Mouse (Mus musculus) spleen, embryonic (tissue): ENCODE data around the gene Tmem144.

Experiments used
- CTCF ChIA-PET: fragments of 350-600 bp; sonication (Branson Sonifier 250); formaldehyde crosslinking; loops from one replicate; lab custom pipeline; 2022; lab: Charles Lee

Tmem144 gene

GRCm38 (mm10) chr3:79866089-79866488 is 13.5 kb upstream of the Tmem144 start:
- CTCF ChIA-PET: no interaction called here

GRCm38 (mm10) chr3:79864824-79865223 is 12.3 kb upstream of the Tmem144 start:
- CTCF ChIA-PET: no interaction called here

- CTCF ChIA-PET: no interaction called here
These were observed 5.6 kb upstream of the Tmem144 start for GRCm38 (mm10) chr3:79858221-79858620.

GRCm38 (mm10) chr3:79857780-79858179 is 5.2 kb upstream of the Tmem144 start:
- CTCF ChIA-PET: no interaction called here

- CTCF ChIA-PET: no interaction called here
These were observed 465 bp downstream of the Tmem144 start for GRCm38 (mm10) chr3:79852108-79852507.

- CTCF ChIA-PET: no interaction called here
These were observed 1.9 kb downstream of the Tmem144 start for GRCm38 (mm10) chr3:79850656-79851055.

- CTCF ChIA-PET: no interaction called here
These were observed 3.0 kb downstream of the Tmem144 start for GRCm38 (mm10) chr3:79849621-79850020.

- CTCF ChIA-PET: no interaction called here
These were observed 3.7 kb downstream of the Tmem144 start for GRCm38 (mm10) chr3:79848841-79849240.

GRCm38 (mm10) chr3:79846633-79847032 is 5.9 kb downstream of the Tmem144 start:
- CTCF ChIA-PET: no interaction called here

GRCm38 (mm10) chr3:79843999-79844398 is 8.6 kb downstream of the Tmem144 start:
- CTCF ChIA-PET: no interaction called here

GRCm38 (mm10) chr3:79842616-79843016 is 10.0 kb downstream of the Tmem144 start:
- CTCF ChIA-PET: interaction anchor here (0.6 kb wide), 1 partner anchor 30 kb away, joined by 3 read pairs; no protein-coding TSS in a partner anchor

- CTCF ChIA-PET: no interaction called here
These were observed 10.4 kb downstream of the Tmem144 start for GRCm38 (mm10) chr3:79842165-79842564.

- CTCF ChIA-PET: no interaction called here
These were observed 11.1 kb downstream of the Tmem144 start for GRCm38 (mm10) chr3:79841475-79841874.

GRCm38 (mm10) chr3:79838751-79839150 is 13.8 kb downstream of the Tmem144 start:
- CTCF ChIA-PET: no interaction called here

GRCm38 (mm10) chr3:79829289-79829688 is 23.3 kb downstream of the Tmem144 start:
- CTCF ChIA-PET: no interaction called here

GRCm38 (mm10) chr3:79825067-79825780 is 27.3 kb downstream of the Tmem144 start:
- CTCF ChIA-PET: no interaction called here

GRCm38 (mm10) chr3:79823176-79823575 is 29.4 kb downstream of the Tmem144 start:
- CTCF ChIA-PET: no interaction called here

- CTCF ChIA-PET: no interaction called here
These were observed 31.4 kb downstream of the Tmem144 start for GRCm38 (mm10) chr3:79821131-79821530.

GRCm38 (mm10) chr3:79818202-79818995 is 34.2 kb downstream of the Tmem144 start:
- CTCF ChIA-PET: no interaction called here

- CTCF ChIA-PET: no interaction called here
These were observed 36.3 kb downstream of the Tmem144 start for GRCm38 (mm10) chr3:79816229-79816628.

GRCm38 (mm10) chr3:79813814-79814490 is 38.6 kb downstream of the Tmem144 start:
- CTCF ChIA-PET: interaction anchor here (1.1 kb wide), 1 partner anchor 141 kb away, joined by 5 read pairs; no protein-coding TSS in a partner anchor

GRCm38 (mm10) chr3:79812042-79812441 is 40.5 kb downstream of the Tmem144 start:
- CTCF ChIA-PET: interaction anchor here (1.1 kb wide), 1 partner anchor 15 kb away, joined by 3 read pairs; no protein-coding TSS in a partner anchor
